Mouse (Mus musculus) limb, embryonic 11.5 days (tissue): ENCODE results near the gene Srp14. TPM values are rescaled to one million over a fixed set of nuclear protein-coding genes. Genes with fewer than 3 reads are reported as not detected.

ENCODE experiments used
- ATAC-seq: fragments of 200-750 bp; cut with Nextera tagmentation; 2 replicates; pipeline ENCODE4 v1.8.0; 2017; ENCODE audit warnings: low read depth; ENCODE audit not compliant: insufficient number of reproducible peaks, low FRiP score, low TSS enrichment
- DNase-seq: peaks from one replicate; pipeline ENCODE4 v3.0.0-alpha.2; 2015; ENCODE audit warnings: low spot score
- H3K27ac ChIP-seq: fragments of 300-500 bp; sonication (generic); replicated peaks from 2 replicates; pipeline ENCODE4 v1.5.1; 2014; ENCODE audit warnings: low read depth, mild to moderate bottlenecking, low read length
- H3K27me3 ChIP-seq: fragments of 300-500 bp; sonication (generic); 2 replicates; pipeline ENCODE4 v1.6.1; 2014; ENCODE audit warnings: mild to moderate bottlenecking, low read length, mixed read lengths; ENCODE audit not compliant: control insufficient read depth, insufficient read depth
- H3K36me3 ChIP-seq: fragments of 300-500 bp; sonication (generic); 2 replicates; pipeline ENCODE4 v1.6.1; 2014; ENCODE audit warnings: mild to moderate bottlenecking, low read length, moderate library complexity, mixed read lengths; ENCODE audit not compliant: control insufficient read depth, insufficient read depth
- H3K4me1 ChIP-seq: fragments of 300-500 bp; sonication (generic); 2 replicates; pipeline ENCODE4 v1.6.1; 2014; ENCODE audit warnings: low read length, mixed read lengths; ENCODE audit not compliant: control insufficient read depth, insufficient read depth
- H3K4me2 ChIP-seq: fragments of 300-500 bp; sonication (generic); 2 replicates; pipeline ENCODE4 v1.6.1; 2014; ENCODE audit warnings: low read depth, mild to moderate bottlenecking, moderate library complexity; ENCODE audit not compliant: severe bottlenecking
- H3K4me3 ChIP-seq: fragments of 300-500 bp; sonication (generic); 2 replicates; pipeline ENCODE4 v1.5.1; 2014; ENCODE audit warnings: low read depth, low read length
- H3K9ac ChIP-seq: fragments of 300-500 bp; sonication (generic); 2 replicates; pipeline ENCODE4 v1.6.1; 2014; ENCODE audit warnings: mild to moderate bottlenecking, low read length
- H3K9me3 ChIP-seq: fragments of 300-500 bp; sonication (generic); 2 replicates; pipeline ENCODE4 v1.6.1; 2016; ENCODE audit warnings: low read length; ENCODE audit not compliant: control insufficient read depth
- WGBS: fragments of 180-500 bp; shearing (Covaris S2); extraction: QIAGEN DNeasy Blood & Tissue Kit; methylation state at CpG from one replicate; pipeline ENCODE4 v1.1.7; 2014; 5-methylcytosine and 5-hydroxymethylcytosine counted together
- polyA plus RNA-seq: library from polyadenylated mRNA; unstranded; fragments of >200 nt; fragmentation: Nextera tagmentation; extraction: Ambion mirVana; gene quantifications from 2 replicates; pipeline ENCODE4 v1.2.1, GENCODE M21; 2014

The Srp14 gene
- polyA plus RNA-seq, 1 experiment from 2014 or later = 231 TPM

DNA sequence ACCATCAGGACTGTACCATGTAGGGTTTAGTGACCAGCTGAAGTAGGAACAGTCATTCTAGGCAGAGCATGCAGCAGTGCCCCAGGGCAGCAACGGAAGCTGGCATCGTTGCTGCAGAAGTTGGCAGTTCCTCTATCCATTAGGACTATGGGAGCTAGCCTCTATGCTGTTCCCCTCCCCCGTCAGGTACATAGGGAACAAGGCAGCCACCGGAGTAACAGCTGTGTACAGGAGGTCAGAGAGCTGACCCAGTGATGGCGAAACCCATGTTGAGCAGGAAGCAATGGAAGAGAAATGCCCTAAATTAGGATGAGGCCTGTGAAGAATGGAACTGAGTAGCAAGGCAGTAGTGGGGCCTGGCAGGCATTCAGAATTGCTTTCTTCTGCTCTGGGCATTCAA is 37.3 kb downstream of the Srp14 start:
- 82% methylated on average over 5 of the region's 5 CpGs for WGBS
- Histone ChIP-seq H3K27ac (no peak overlapping the region), H3K36me3 (peaks cover 4% of the 10 kb centered on the region; the same call in 1 of the 2 replicates), H3K4me1 (no peaks in the 10 kb centered on the region), H3K9me3 (no peaks in the 10 kb centered on the region), H3K9ac (no peak overlapping the region), H3K4me3 (no peak overlapping the region), H3K4me2 (no peak overlapping the region), H3K27me3 (no peaks in the 10 kb centered on the region)
- ATAC-seq (no peak), DNase-seq (no peak)

GRCm38 (mm10) chr2:118431589-118431988 is 47.9 kb downstream of the Srp14 start:
- no peak overlapping the region for H3K4me2 ChIP-seq
- H3K4me1 ChIP-seq = no peaks in the 10 kb centered on the region
- no peaks in the 10 kb centered on the region for H3K27me3 ChIP-seq
- 69% methylated on average over 5 of the region's 5 CpGs for WGBS
- no peak for ATAC-seq
- H3K4me3 ChIP-seq = no peak overlapping the region
- peak; percentile 44 for DNase-seq
- no peak overlapping the region for H3K9ac ChIP-seq
- no peaks in the 10 kb centered on the region for H3K9me3 ChIP-seq
- peaks cover 9% of the 10 kb centered on the region for H3K36me3 ChIP-seq
- H3K27ac ChIP-seq = no peak overlapping the region

- no peaks in the 10 kb centered on the region for H3K4me1 ChIP-seq
These were observed 48.9 kb downstream of the Srp14 start for GRCm38 (mm10) chr2:118430630-118431029.

GRCm38 (mm10) chr2:118429297-118429696 is 50.2 kb downstream of the Srp14 start:
- peaks cover 10% of the 10 kb centered on the region for H3K36me3 ChIP-seq
- ATAC-seq = no peak
- no peak for DNase-seq
- no peaks in the 10 kb centered on the region for H3K4me1 ChIP-seq
- H3K9ac ChIP-seq = no peak overlapping the region
- no peaks in the 10 kb centered on the region for H3K9me3 ChIP-seq
- H3K27me3 ChIP-seq = no peaks in the 10 kb centered on the region
- no peak overlapping the region for H3K4me2 ChIP-seq
- H3K4me3 ChIP-seq = no peak overlapping the region
- H3K27ac ChIP-seq = no peak overlapping the region
- 83% methylated on average over 9 of the region's 9 CpGs for WGBS

More at GRCm38 (mm10) chr2:118430630-118431029, 48.9 kb downstream of the Srp14 start:
- Histone ChIP-seq H3K9me3 (no peaks in the 10 kb centered on the region), H3K9ac (no peak overlapping the region), H3K4me3 (no peak overlapping the region), H3K36me3 (peaks cover 7% of the 10 kb centered on the region), H3K27ac (no peak overlapping the region), H3K27me3 (no peaks in the 10 kb centered on the region), H3K4me2 (no peak overlapping the region)
- ATAC-seq (no peak), DNase-seq (no peak)
- 79% methylated on average over 16 of the region's 16 CpGs for WGBS

GRCm38 (mm10) chr2:118428296-118428695 is 51.2 kb downstream of the Srp14 start:
- no peak overlapping the region for H3K27ac ChIP-seq
- WGBS = 94% methylated on average over 6 of the region's 6 CpGs
- no peaks in the 10 kb centered on the region for H3K9me3 ChIP-seq
- no peaks in the 10 kb centered on the region for H3K27me3 ChIP-seq
- no peak overlapping the region for H3K9ac ChIP-seq
- ATAC-seq = no peak
- no peaks in the 10 kb centered on the region for H3K4me1 ChIP-seq
- no peak overlapping the region for H3K4me3 ChIP-seq
- peaks cover 5% of the 10 kb centered on the region; the same call in 1 of the 2 replicates for H3K36me3 ChIP-seq
- H3K4me2 ChIP-seq = no peak overlapping the region
- no peak for DNase-seq

Other genes with a start within 250 kb of the Srp14 start
- 1.0 and 1.2 TPM in 2 replicates for gene Fsip1, start 222.7 kb downstream of the Srp14 start, polyA plus RNA-seq
- gene Gpr176, start 106.3 kb downstream of the Srp14 start, polyA plus RNA-seq = 0.08 and 0.18 TPM in 2 replicates
- gene Eif2ak4, start 91.1 kb downstream of the Srp14 start, polyA plus RNA-seq = 13.0 and 17.2 TPM in 2 replicates
- 3.8 and 7.5 TPM in 2 replicates for gene Bmf, start 70.0 kb upstream of the Srp14 start, polyA plus RNA-seq
- 145 and 155 TPM in 2 replicates for gene Bub1b, start 118.5 kb upstream of the Srp14 start, polyA plus RNA-seq
- gene Pak6, start 183.6 kb upstream of the Srp14 start, polyA plus RNA-seq = 0.33 and 0.50 TPM in 2 replicates
- gene Ankrd63, start 224.3 kb upstream of the Srp14 start, polyA plus RNA-seq = not detected in 2 replicates
- gene Plcb2, start 248.7 kb upstream of the Srp14 start, polyA plus RNA-seq = 0.48 and 0.57 TPM in 2 replicates